12 mouse cellular contexts compared by ENCODE assay signal in the genomic region with DNA sequence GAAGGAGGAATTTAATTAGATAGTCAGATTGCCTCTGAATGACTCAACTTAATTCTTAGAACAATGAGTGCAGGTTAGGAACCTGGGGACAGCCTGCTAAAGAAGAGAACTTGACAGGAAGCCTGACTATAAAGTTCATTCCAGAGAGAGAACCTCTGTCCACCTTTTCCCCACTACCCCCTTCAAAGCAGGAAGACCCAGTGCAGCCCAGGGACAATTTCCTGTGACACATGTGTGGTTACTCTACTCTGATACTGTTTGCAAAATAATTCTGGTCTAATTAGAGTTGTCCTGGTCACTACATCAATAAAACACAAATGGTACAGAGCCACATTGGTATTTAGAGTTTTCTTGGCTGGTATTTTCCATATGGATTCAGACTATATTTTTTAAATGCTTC.
"Had no signal": no experiment of that assay in that cellular context is flagged by ENCODE, and none has a peak within 500 bp of the region (broad histone marks: within the 10 kb centered on the region; RNA-seq: fewer than 3 reads in every experiment).

No protein-coding gene starts in this region.

- H3K27ac ChIP-seq: kidney, embryonic 15.5 days; left cerebral cortex, adult 2 months; limb, embryonic 10.5 days; liver, embryonic 13.5 days; midbrain, embryonic 10.5 days; neural tube, embryonic 15.5 days had no signal

- H3K9me3 ChIP-seq: kidney, embryonic 15.5 days; limb, embryonic 10.5 days; liver, embryonic 13.5 days; midbrain, embryonic 10.5 days; neural tube, embryonic 15.5 days had no signal

- H3K36me3 ChIP-seq: kidney, embryonic 15.5 days; limb, embryonic 10.5 days; liver, embryonic 13.5 days; midbrain, embryonic 10.5 days; neural tube, embryonic 15.5 days had no signal

- H3K4me3 ChIP-seq: kidney, embryonic 15.5 days; left cerebral cortex, adult 2 months; limb, embryonic 10.5 days; liver, embryonic 13.5 days; midbrain, embryonic 10.5 days; myocyte; neural tube, embryonic 15.5 days had no signal

- H3K4me1 ChIP-seq: kidney, embryonic 15.5 days; limb, embryonic 10.5 days; liver, embryonic 13.5 days; midbrain, embryonic 10.5 days; neural tube, embryonic 15.5 days had no signal

- H3K27me3 ChIP-seq: kidney, embryonic 15.5 days; liver, embryonic 13.5 days; neural tube, embryonic 15.5 days had no signal

- DNase-seq: liver, embryonic 13.5 days; liver, postnatal 0 days; midbrain, embryonic 14.5 days; right cerebral cortex, adult 18-20 months; thymus, adult 18-20 months; thymus, postnatal 25 days had no signal

- H3K9ac ChIP-seq: kidney, embryonic 15.5 days; liver, embryonic 13.5 days; liver, postnatal 0 days; neural tube, embryonic 15.5 days had no signal

- H3K4me2 ChIP-seq: kidney, embryonic 15.5 days; liver, embryonic 13.5 days; neural tube, embryonic 15.5 days had no signal
